Mouse (Mus musculus): Measurements from ENCODE around the gene Pigw.

Pigw gene

GRCm38 (mm10) chr11:84879772-84880464 lies at the start of gene Pigw, which contains the start of gene Myo19:
Gene Pigw, minus strand, starts transcription at chr11:84880285.
Gene Myo19, plus strand, starts transcription at chr11:84880148.
- DNase-seq: peak; percentile 60 to 66

- DNase-seq: no peak
Observed at GRCm38 (mm10) chr11:84920981-84921380, 40.9 kb upstream of the Pigw start.

- DNase-seq: no peak
Observed at GRCm38 (mm10) chr11:84919951-84920350, 39.9 kb upstream of the Pigw start.

- no peak for DNase-seq
Observed at GRCm38 (mm10) chr11:84919276-84919675, 39.2 kb upstream of the Pigw start.

GRCm38 (mm10) chr11:84918425-84918824 lies 38.3 kb upstream of the Pigw start:
- DNase-seq: peak; percentile 40 to 44

GRCm38 (mm10) chr11:84916703-84917300 lies 36.7 kb upstream of the Pigw start:
- DNase-seq: no peak

- peak; percentile 65 to 78 for DNase-seq
Observed at GRCm38 (mm10) chr11:84916053-84916702, 36.1 kb upstream of the Pigw start, which contains the start of gene Znhit3. Gene Znhit3, minus strand, starts transcription at chr11:84916366.

- DNase-seq: no peak
Observed at GRCm38 (mm10) chr11:84914673-84915072, 34.6 kb upstream of the Pigw start.

- DNase-seq: no peak
Observed at GRCm38 (mm10) chr11:84910411-84910810, 30.3 kb upstream of the Pigw start.

- DNase-seq: no peak
Observed at GRCm38 (mm10) chr11:84908480-84908879, 28.4 kb upstream of the Pigw start.

GRCm38 (mm10) chr11:84907081-84907480 lies 27.0 kb upstream of the Pigw start:
- no peak for DNase-seq

GRCm38 (mm10) chr11:84904597-84905144 lies 24.6 kb upstream of the Pigw start:
- DNase-seq: no peak

GRCm38 (mm10) chr11:84893113-84893512 lies 13.0 kb upstream of the Pigw start:
- no peak for DNase-seq

- no peak for DNase-seq
Observed at GRCm38 (mm10) chr11:84891705-84892104, 11.6 kb upstream of the Pigw start.

GRCm38 (mm10) chr11:84889492-84889891 lies 9.4 kb upstream of the Pigw start:
- no peak for DNase-seq

GRCm38 (mm10) chr11:84888025-84888424 lies 7.9 kb upstream of the Pigw start:
- DNase-seq: no peak

GRCm38 (mm10) chr11:84886767-84887511 lies 6.9 kb upstream of the Pigw start:
- DNase-seq: no peak

GRCm38 (mm10) chr11:84886236-84886635 lies 6.2 kb upstream of the Pigw start:
- no peak for DNase-seq

- DNase-seq: no peak
Observed at GRCm38 (mm10) chr11:84885238-84885637, 5.2 kb upstream of the Pigw start.

GRCm38 (mm10) chr11:84882346-84882745 lies 2.3 kb upstream of the Pigw start:
- DNase-seq: no peak

- DNase-seq: no peak
Observed at GRCm38 (mm10) chr11:84880971-84881370, 886 bp upstream of the Pigw start.

- DNase-seq: peak; percentile 24 to 40
Observed at GRCm38 (mm10) chr11:84880465-84880961, 428 bp upstream of the Pigw start.

Measured in thymus, adult 18-20 months (tissue).